Mouse (Mus musculus): ENCODE results near the gene Cdc6. TPM values are rescaled to one million over a fixed set of nuclear protein-coding genes. Genes with fewer than 3 reads are reported as not detected.
A peak's percentile ranks its signal among the peaks of the same experiment; 100 is the strongest.
"Not testable (repeated sequence)": the region's sequence is repeated elsewhere in the genome, so short reads cannot be mapped to it uniquely, and the experiment has no call there.

The Cdc6 gene
- total and polyA plus RNA-seq, 3 experiments = 47.4 to 99.3 (median 81.3) TPM

- H3K36me3 ChIP-seq (replicated peaks in 1 of 2; ENCODE audit: control insufficient read depth in 1 of 2, insufficient read depth in 1 of 2, low read length in 1 of 2) = no peaks in the 10 kb centered on the region
- H3K79me2 ChIP-seq (replicated peaks; ENCODE audit: control insufficient read depth, extremely low read depth, insufficient read depth, poor library complexity, severe bottlenecking) = no peaks in the 10 kb centered on the region
- in situ Hi-C loops (cut with MboI; ENCODE audit: low pct_ligation_motif_present, low pct_unique_long_range_greater_than_20kb, low sequenced_read_pairs) = no loop called here
- H3K27ac ChIP-seq (ENCODE audit: insufficient read depth, low read depth) = no peak overlapping the region
- H3K4me1 ChIP-seq (ENCODE audit: control insufficient read depth in 1 of 2, insufficient read depth in 2 of 2) = peaks cover 27 to 61% of the 10 kb centered on the region in 2 experiments
- no peak for DNase-seq (ENCODE audit: extremely low read depth)
- peaks cover 5% of the 10 kb centered on the region for H3K9me3 ChIP-seq (replicated peaks; ENCODE audit: low read length)
- no peak overlapping the region for H3K4me3 ChIP-seq (replicated peaks in 1 of 3; ENCODE audit: low read depth in 2 of 3, low read length in 2 of 3, poor library complexity in 1 of 3)
- H3K27me3 ChIP-seq (replicated peaks) = no peaks in the 10 kb centered on the region
- H3K9ac ChIP-seq (ENCODE audit: insufficient read depth, low read depth) = no peak overlapping the region
- dilution Hi-C loops (cut with MboI; ENCODE audit: extremely low pct_ligation_motif_present, extremely low pct_unique_long_range_greater_than_20kb, low sequenced_read_pairs) = no loop called here
- H3K4me2 ChIP-seq (ENCODE audit: insufficient read depth, low read depth, poor library complexity, severe bottlenecking) = no peak overlapping the region
- TF ChIP-seq RAD21 (IDR thresholded peaks at IDR 0.05; ENCODE audit: low read depth, low read length) (peak; percentile 68), TBP (conservative IDR thresholded peaks at IDR 0.05; ENCODE audit: low read depth, low read length) (no peak), ZC3H11A (IDR thresholded peaks at IDR 0.05; ENCODE audit: low read depth, low read length) (peak; percentile 9; the same call in 1 of the 2 replicates), PAX5 (IDR thresholded peaks at IDR 0.05; ENCODE audit: low read length) (no peak), POLR2AphosphoS2 (IDR thresholded peaks at IDR 0.05; ENCODE audit: low read depth, low read length) (no peak), MAX (IDR thresholded peaks at IDR 0.05; ENCODE audit: low read length) (no peak), ZMIZ1 (IDR thresholded peaks at IDR 0.05; ENCODE audit: low read depth, low read length) (no peak), JUND (conservative IDR thresholded peaks at IDR 0.05; ENCODE audit: low read depth, low read length) (no peak), JUN (IDR thresholded peaks at IDR 0.05; ENCODE audit: insufficient read depth, low read depth, low read length) (no peak), MXI1 (IDR thresholded peaks at IDR 0.05; ENCODE audit: low read depth, low read length) (no peak; the same call in 1 of the 2 replicates), UBTF (IDR thresholded peaks at IDR 0.05; ENCODE audit: low read depth, low read length) (no peak), CHD2 (IDR thresholded peaks at IDR 0.05; ENCODE audit: low read length) (no peak), TCF12 (IDR thresholded peaks at IDR 0.05; ENCODE audit: low read depth, low read length) (no peak), RCOR1 (conservative IDR thresholded peaks at IDR 0.05; ENCODE audit: low read depth, low read length) (no peak), ZNF384 (IDR thresholded peaks at IDR 0.05; ENCODE audit: low read depth, low read length) (no peak), MYC (IDR thresholded peaks at IDR 0.05; ENCODE audit: low read depth, low read length) (no peak), SMC3 (IDR thresholded peaks at IDR 0.05; ENCODE audit: low read depth, low read length) (peak; percentile 91), NELFE (IDR thresholded peaks at IDR 0.05; ENCODE audit: low read depth, low read length) (no peak), MEF2A (IDR thresholded peaks at IDR 0.05; ENCODE audit: borderline replicate concordance, low read depth, low read length) (no peak), E2F4 (IDR thresholded peaks at IDR 0.05; ENCODE audit: insufficient replicate concordance, low read depth, low read length) (no peak), IRF4 (IDR thresholded peaks at IDR 0.05; ENCODE audit: low read depth, low read length) (no peak), CTCF (conservative IDR thresholded peaks at IDR 0.05 in 1 of 2, IDR thresholded peaks at IDR 0.05 in 1 of 2; ENCODE audit: low read depth in 2 of 2, low read length in 2 of 2) (peak in 1 of 2 experiments; percentile 77; a peak in 3 of 4 replicates), EP300 (IDR thresholded peaks at IDR 0.05; ENCODE audit: low read length) (no peak), SIN3A (IDR thresholded peaks at IDR 0.05; ENCODE audit: low read length) (no peak), USF1 (IDR thresholded peaks at IDR 0.05; ENCODE audit: low read depth, low read length) (no peak)
These were observed 25.6 kb downstream of the Cdc6 start for GRCm38 (mm10) chr11:98933151-98933550.

DNA sequence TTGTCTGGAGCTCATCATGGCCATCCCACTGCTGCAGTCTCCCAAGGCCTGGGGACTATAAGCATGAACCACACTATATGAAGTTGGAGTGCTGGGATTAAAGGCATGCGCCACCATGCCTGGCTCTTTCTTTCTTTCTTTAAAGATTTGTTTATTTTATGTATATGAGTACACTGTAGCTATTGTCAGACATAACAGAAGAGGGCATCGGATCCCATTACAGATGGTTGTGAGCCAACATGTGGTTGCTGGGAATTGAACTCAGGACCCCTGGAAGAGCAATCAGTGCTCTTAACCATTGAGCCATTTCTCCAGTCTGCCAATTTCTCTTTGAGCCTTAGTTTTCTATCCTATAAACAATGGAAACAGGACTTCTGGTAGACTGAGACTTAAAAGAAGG lies 26.2 kb downstream of the Cdc6 start:
- H3K4me1 ChIP-seq (ENCODE audit: control insufficient read depth in 1 of 2, insufficient read depth in 2 of 2) = peaks cover 29 to 61% of the 10 kb centered on the region in 2 experiments
- H3K79me2 ChIP-seq (replicated peaks; ENCODE audit: control insufficient read depth, extremely low read depth, insufficient read depth, poor library complexity, severe bottlenecking); H3K4me2 ChIP-seq (ENCODE audit: insufficient read depth, low read depth, poor library complexity, severe bottlenecking); H3K36me3 ChIP-seq (replicated peaks in 1 of 2; ENCODE audit: control insufficient read depth in 1 of 2, insufficient read depth in 1 of 2, low read length in 1 of 2); in situ Hi-C loops (cut with MboI; ENCODE audit: low pct_ligation_motif_present, low pct_unique_long_range_greater_than_20kb, low sequenced_read_pairs); H3K4me3 ChIP-seq (replicated peaks in 1 of 3; ENCODE audit: low read depth in 2 of 3, low read length in 2 of 3, poor library complexity in 1 of 3); H3K27ac ChIP-seq (ENCODE audit: insufficient read depth, low read depth); H3K9me3 ChIP-seq (replicated peaks; ENCODE audit: low read length); H3K27me3 ChIP-seq (replicated peaks); dilution Hi-C loops (cut with MboI; ENCODE audit: extremely low pct_ligation_motif_present, extremely low pct_unique_long_range_greater_than_20kb, low sequenced_read_pairs); H3K9ac ChIP-seq (ENCODE audit: insufficient read depth, low read depth); DNase-seq (ENCODE audit: extremely low read depth): not testable (repeated sequence)
